Mouse (Mus musculus): ENCODE measurements around the gene Thap7. TPM values are rescaled to one million over a fixed set of nuclear protein-coding genes. Genes with fewer than 3 reads are reported as not detected.

The Thap7 gene
- total and polyA plus RNA-seq, 2 experiments from 2014 or later: 57.1 to 65.5 TPM

GRCm38 (mm10) chr16:17507018-17507552, 23.9 kb downstream of the Thap7 start:
- Histone ChIP-seq H3K9ac (replicated peaks; ENCODE audit: low read length, poor library complexity, severe bottlenecking) (no peak overlapping the region), H3K27ac (ENCODE audit: low read depth, low read length) (no peak overlapping the region), H3K4me2 (ENCODE audit: low read depth, low read length, poor library complexity, severe bottlenecking) (no peak overlapping the region), H3K4me3 (ENCODE audit: low read depth, low read length) (no peak overlapping the region), H3K4me1 (ENCODE audit: insufficient read depth, low read length) (peaks cover 12% of the 10 kb centered on the region), H3K27me3 (ENCODE audit: insufficient read depth, low read length) (no peaks in the 10 kb centered on the region), H3K36me3 (ENCODE audit: insufficient read depth, low read length) (peaks cover 8% of the 10 kb centered on the region), H3K9me3 (ENCODE audit: low read length) (no peaks in the 10 kb centered on the region)
- WGBS: 91% methylated on average over 5 of the region's 5 CpGs
- ATAC-seq (ENCODE audit: low FRiP score) (no peak), DNase-seq (ENCODE audit: low spot score) (no peak)
- no peak for TF ChIP-seq CTCF (IDR thresholded peaks at IDR 0.05)

- Histone ChIP-seq H3K9ac (replicated peaks; ENCODE audit: low read length, poor library complexity, severe bottlenecking) (no peak overlapping the region), H3K27me3 (ENCODE audit: insufficient read depth, low read length) (no peaks in the 10 kb centered on the region), H3K9me3 (ENCODE audit: low read length) (no peaks in the 10 kb centered on the region), H3K4me1 (ENCODE audit: insufficient read depth, low read length) (0 out of 2 replicates have a peak, but pooled peaks cover 3% of the 10 kb centered on the region), H3K36me3 (ENCODE audit: insufficient read depth, low read length) (no peaks in the 10 kb centered on the region), H3K4me2 (ENCODE audit: low read depth, low read length, poor library complexity, severe bottlenecking) (no peak overlapping the region), H3K27ac (ENCODE audit: low read depth, low read length) (no peak overlapping the region), H3K4me3 (ENCODE audit: low read depth, low read length) (no peak overlapping the region)
- 83% methylated on average over 4 of the region's 4 CpGs for WGBS
- DNase-seq (ENCODE audit: low spot score) (no peak), ATAC-seq (ENCODE audit: low FRiP score) (no peak)
- no peak for TF ChIP-seq CTCF (IDR thresholded peaks at IDR 0.05)
Measured at GRCm38 (mm10) chr16:17502681-17503080, 28.3 kb downstream of the Thap7 start.

GRCm38 (mm10) chr16:17499249-17499883, 31.6 kb downstream of the Thap7 start:
- DNase-seq (ENCODE audit: low spot score) (peak; percentile 64), ATAC-seq (ENCODE audit: low FRiP score) (peak; percentile 77)
- peak overlapping the region; percentile 18; the same call in 1 of the 2 replicates for H3K4me2 ChIP-seq (ENCODE audit: low read depth, low read length, poor library complexity, severe bottlenecking)

GRCm38 (mm10) chr16:17496499-17497305, 34.2 kb downstream of the Thap7 start:
- 50% methylated on average over 2 of the region's 2 CpGs for WGBS
- peak overlapping the region; percentile 19; the same call in 1 of the 2 replicates for H3K27ac ChIP-seq (ENCODE audit: low read depth, low read length)

More at GRCm38 (mm10) chr16:17499249-17499883, 31.6 kb downstream of the Thap7 start:
- no peak for TF ChIP-seq CTCF (IDR thresholded peaks at IDR 0.05)
- Histone ChIP-seq H3K4me3 (ENCODE audit: low read depth, low read length) (no peak overlapping the region), H3K27me3 (ENCODE audit: insufficient read depth, low read length) (no peaks in the 10 kb centered on the region), H3K4me1 (ENCODE audit: insufficient read depth, low read length) (0 out of 2 replicates have a peak, but pooled peaks cover 3% of the 10 kb centered on the region), H3K9ac (replicated peaks; ENCODE audit: low read length, poor library complexity, severe bottlenecking) (peak overlapping the region; percentile 34; the same call in 1 of the 2 replicates), H3K9me3 (ENCODE audit: low read length) (no peaks in the 10 kb centered on the region), H3K27ac (ENCODE audit: low read depth, low read length) (no peak overlapping the region), H3K36me3 (ENCODE audit: insufficient read depth, low read length) (no peaks in the 10 kb centered on the region)
- 11% methylated on average over 10 of the region's 10 CpGs for WGBS

GRCm38 (mm10) chr16:17491896-17492561, 38.9 kb downstream of the Thap7 start:
- Histone ChIP-seq H3K27ac (ENCODE audit: low read depth, low read length) (no peak overlapping the region), H3K27me3 (ENCODE audit: insufficient read depth, low read length) (0 out of 2 replicates have a peak, but pooled peaks cover 4% of the 10 kb centered on the region), H3K4me1 (ENCODE audit: insufficient read depth, low read length) (peaks cover 7% of the 10 kb centered on the region; the same call in 1 of the 2 replicates), H3K36me3 (ENCODE audit: insufficient read depth, low read length) (peaks cover 7% of the 10 kb centered on the region; the same call in 1 of the 2 replicates), H3K9me3 (ENCODE audit: low read length) (no peaks in the 10 kb centered on the region), H3K4me3 (ENCODE audit: low read depth, low read length) (no peak overlapping the region), H3K4me2 (ENCODE audit: low read depth, low read length, poor library complexity, severe bottlenecking) (no peak overlapping the region), H3K9ac (replicated peaks; ENCODE audit: low read length, poor library complexity, severe bottlenecking) (no peak overlapping the region)
- DNase-seq (ENCODE audit: low spot score) (no peak), ATAC-seq (ENCODE audit: low FRiP score) (no peak)
- 63% methylated on average over 5 of the region's 5 CpGs for WGBS
- TF ChIP-seq CTCF (IDR thresholded peaks at IDR 0.05): no peak

More at GRCm38 (mm10) chr16:17496499-17497305, 34.2 kb downstream of the Thap7 start:
- H3K4me1 ChIP-seq (ENCODE audit: insufficient read depth, low read length): 0 out of 2 replicates have a peak, but pooled peaks cover 6% of the 10 kb centered on the region
- no peak overlapping the region for H3K4me2 ChIP-seq (ENCODE audit: low read depth, low read length, poor library complexity, severe bottlenecking)
- ATAC-seq (ENCODE audit: low FRiP score): no peak
- H3K27me3 ChIP-seq (ENCODE audit: insufficient read depth, low read length): no peaks in the 10 kb centered on the region
- H3K9me3 ChIP-seq (ENCODE audit: low read length): no peaks in the 10 kb centered on the region
- peak; percentile 80 for DNase-seq (ENCODE audit: low spot score)
- H3K36me3 ChIP-seq (ENCODE audit: insufficient read depth, low read length): no peaks in the 10 kb centered on the region
- TF ChIP-seq CTCF (IDR thresholded peaks at IDR 0.05): no peak
- no peak overlapping the region for H3K4me3 ChIP-seq (ENCODE audit: low read depth, low read length)
- H3K9ac ChIP-seq (replicated peaks; ENCODE audit: low read length, poor library complexity, severe bottlenecking): no peak overlapping the region

Data from midbrain, postnatal 0 days (tissue).